23 mouse cellular contexts compared by ENCODE assay signal in the genomic region with DNA sequence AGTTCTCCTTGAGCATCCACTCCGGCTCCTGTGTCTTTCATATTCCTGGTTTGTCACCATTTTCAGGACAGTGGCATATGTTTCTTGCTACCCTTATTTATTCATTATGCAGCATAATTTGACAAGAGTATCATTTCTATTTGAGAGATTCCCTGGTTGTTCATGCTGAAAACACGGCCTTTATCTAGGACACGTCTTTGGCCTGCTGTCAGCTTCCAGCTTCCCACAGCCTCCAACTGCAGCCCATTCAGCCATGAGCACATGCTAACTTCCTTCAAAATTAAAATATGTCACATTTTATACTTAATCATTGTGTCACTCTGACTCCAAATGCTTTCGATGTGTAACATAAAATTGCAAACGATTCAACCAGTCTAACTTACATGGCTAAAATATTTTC.
DNase-seq lines count a peak whose midpoint lies in the region; ATAC-seq lines count a peak whose summit lies in the region.
"Had no signal": no experiment of that assay in that cellular context is flagged by ENCODE, and none has a peak within 500 bp of the region (broad histone marks: within the 10 kb centered on the region; RNA-seq: fewer than 3 reads in every experiment).

No protein-coding gene starts in this region.

- ATAC-seq in monocyte, adult 5-6 weeks (replicated peaks; ENCODE audit: insufficient number of reproducible peaks, low FRiP score, low TSS enrichment, poor library complexity, severe bottlenecking), result no peak
- ATAC-seq: activated CD4-positive, CD25-positive, alpha-beta regulatory T cell, adult 4 months; CD4-positive, CD25-positive, alpha-beta regulatory T cell, adult 4 months; forebrain, embryonic 15.5 days; hindbrain, postnatal 0 days; inflammation-experienced regulatory T-cells, adult 6 months; intestine, embryonic 16.5 days had no signal

- DNase-seq in cerebellum, postnatal 25 days, result peak; percentile 19 to 38
- DNase-seq in cerebellum, adult 9-10 months, result no peak
- DNase-seq in Muller cell, postnatal 12 days (ENCODE audit: inconsistent ontology term), result peak; percentile 51
- peak; percentile 15 for DNase-seq in brain, adult 2 months (ENCODE audit: low read depth, low spot score)
- peak; percentile 42 for DNase-seq in retina, embryonic 14.5 days (ENCODE audit: low spot score)
- DNase-seq in adrenal gland, adult 2 months, result no peak
- DNase-seq: adrenal gland, postnatal 10 days; adrenal gland, postnatal 36 days; cerebellum, adult 11-12 months; embryo, embryonic 11 days; gastrocnemius, adult 2 months; gastrocnemius, postnatal 14 days; heart, adult 11 months; heart, postnatal 10 days; heart, postnatal 36 days; kidney, adult 2 months had no signal

Comparison
In these comparisons a context has a peak if more than half of its experiments do, and no peak if none do; other contexts are left out.
1. DNase-seq: peak in cerebellum, postnatal 25 days (2 of 2), Muller cell, postnatal 12 days (single experiment), brain, adult 2 months (single experiment) and retina, embryonic 14.5 days (single experiment); none in cerebellum, adult 9-10 months (single experiment) and adrenal gland, adult 2 months (single experiment).